Mouse (Mus musculus) adrenal gland, adult 2 months (tissue): ENCODE measurements around the gene Abraxas2. TPM values are rescaled to one million over a fixed set of nuclear protein-coding genes. Genes with fewer than 3 reads are reported as not detected.

Experiments used
- DNase-seq: peaks from one replicate; pipeline ENCODE4 v3.0.0; 2021
- polyA plus RNA-seq: library from polyadenylated mRNA; depleted of rRNA; stranded (reverse); fragments of >200 nt; gene quantifications from 2 replicates; pipeline ENCODE4 v1.2.3, GENCODE M21; 2012
- total RNA-seq, 2 experiments: library from RNA; stranded (reverse); gene quantifications; 2 replicates each; pipeline ENCODE4 v1.2.3; 2021

Abraxas2 gene
- total and polyA plus RNA-seq, 3 experiments = 8.3 to 44.1 (median 29.3) TPM

DNA sequence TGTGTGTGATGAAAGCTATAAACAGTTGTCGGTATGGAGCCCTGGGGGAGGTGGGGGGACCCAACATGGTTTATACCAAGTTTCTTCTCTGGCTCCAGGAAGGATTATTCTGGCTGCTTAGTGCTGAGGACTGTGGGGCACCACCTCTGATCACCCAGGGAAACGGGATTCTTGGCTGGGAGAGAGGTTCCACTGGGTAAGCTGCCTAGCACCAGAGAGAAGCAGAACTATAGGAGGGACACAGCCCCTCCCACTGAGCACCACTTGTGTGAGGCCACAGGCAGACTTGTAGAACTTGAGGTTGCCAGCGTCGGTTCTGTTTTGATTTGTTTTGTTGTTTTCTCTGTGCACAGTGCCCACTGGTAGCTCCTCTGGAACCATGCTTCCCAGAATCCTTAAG lies 5.1 kb upstream of the Abraxas2 start:
- DNase-seq = no peak

DNA sequence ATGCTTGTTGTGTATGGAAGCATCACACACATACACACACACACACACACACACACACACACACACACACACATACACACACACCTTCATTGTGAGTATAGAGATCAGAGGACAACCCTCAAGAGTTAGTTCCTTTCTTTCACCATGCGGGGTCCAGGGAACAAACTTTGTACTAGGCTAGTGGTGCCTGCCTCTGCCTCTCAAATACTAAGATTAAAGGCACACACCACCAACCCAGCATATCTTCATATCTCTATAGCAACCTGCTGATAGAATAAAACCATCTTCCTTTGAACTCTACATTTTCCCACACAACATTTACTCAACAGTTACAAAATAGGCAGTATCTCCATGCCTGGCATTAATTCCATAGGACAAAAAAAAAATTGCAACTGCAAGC lies 2.9 kb upstream of the Abraxas2 start:
- no peak for DNase-seq

DNA sequence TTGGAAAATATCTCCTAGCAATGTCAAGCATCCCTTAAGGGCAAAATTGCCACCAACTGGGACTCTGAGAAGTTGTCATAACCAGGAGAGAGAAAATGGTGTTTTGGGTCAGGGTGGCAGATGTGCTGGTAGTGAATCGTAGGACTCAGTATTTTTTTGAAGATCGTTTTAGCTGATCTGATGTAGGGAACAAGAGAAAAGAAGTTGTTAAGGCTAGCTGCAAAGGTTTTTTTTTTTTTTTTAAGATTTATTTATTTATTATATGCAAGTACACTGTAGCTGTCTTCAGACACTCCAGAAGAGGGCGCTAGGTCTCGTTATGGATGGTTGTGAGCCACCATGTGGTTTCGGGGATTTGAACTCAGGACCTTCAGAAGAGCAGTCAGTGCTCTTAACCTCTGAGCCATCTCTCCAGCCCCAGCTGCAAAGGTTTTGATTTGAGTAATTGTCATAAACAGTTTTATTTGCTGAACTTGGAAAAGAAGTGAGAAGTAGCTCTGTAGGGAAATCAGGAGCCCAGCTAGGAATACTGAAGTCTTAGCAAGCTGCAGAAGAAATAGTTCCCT lies 899 bp upstream of the Abraxas2 start:
- DNase-seq = no peak

DNA sequence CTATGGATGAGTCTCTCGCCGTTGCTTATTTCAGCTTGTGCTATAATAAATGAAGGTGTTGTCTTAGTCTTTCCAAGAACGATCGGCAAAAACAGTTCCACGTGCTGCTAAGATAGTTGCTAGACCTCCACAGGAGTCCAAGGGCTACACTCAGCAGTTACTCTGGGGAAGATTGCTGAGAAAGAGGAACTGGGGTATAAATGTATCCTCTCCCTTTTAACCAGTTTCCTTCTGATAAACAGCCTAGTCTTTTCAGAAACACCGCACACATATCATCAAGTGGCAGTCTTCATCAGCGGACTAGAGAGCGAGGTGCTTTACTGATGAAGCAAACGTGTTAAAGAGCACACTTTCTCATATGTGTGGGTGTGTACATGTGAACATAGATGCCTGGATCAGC lies 7.3 kb downstream of the Abraxas2 start:
- no peak for DNase-seq

DNA sequence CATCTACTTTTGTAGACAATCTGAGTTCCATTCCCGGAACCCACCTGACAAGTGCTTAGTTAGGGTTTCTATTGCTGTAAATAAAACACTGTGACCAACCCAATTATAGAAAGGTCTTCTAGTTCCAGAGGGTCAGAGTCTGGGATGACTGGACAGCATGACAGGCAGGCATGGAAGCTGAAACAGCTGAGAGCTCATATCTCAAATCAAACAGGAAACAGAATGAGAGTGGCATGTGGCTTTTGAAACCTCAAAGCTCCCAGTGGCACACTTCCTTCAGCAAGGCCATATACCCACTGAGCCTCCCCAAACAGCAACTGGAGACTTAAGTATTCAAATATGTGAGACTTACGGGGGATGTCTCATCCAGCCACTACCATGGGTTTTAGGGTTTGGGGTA lies 14.0 kb downstream of the Abraxas2 start:
- no peak for DNase-seq

DNA sequence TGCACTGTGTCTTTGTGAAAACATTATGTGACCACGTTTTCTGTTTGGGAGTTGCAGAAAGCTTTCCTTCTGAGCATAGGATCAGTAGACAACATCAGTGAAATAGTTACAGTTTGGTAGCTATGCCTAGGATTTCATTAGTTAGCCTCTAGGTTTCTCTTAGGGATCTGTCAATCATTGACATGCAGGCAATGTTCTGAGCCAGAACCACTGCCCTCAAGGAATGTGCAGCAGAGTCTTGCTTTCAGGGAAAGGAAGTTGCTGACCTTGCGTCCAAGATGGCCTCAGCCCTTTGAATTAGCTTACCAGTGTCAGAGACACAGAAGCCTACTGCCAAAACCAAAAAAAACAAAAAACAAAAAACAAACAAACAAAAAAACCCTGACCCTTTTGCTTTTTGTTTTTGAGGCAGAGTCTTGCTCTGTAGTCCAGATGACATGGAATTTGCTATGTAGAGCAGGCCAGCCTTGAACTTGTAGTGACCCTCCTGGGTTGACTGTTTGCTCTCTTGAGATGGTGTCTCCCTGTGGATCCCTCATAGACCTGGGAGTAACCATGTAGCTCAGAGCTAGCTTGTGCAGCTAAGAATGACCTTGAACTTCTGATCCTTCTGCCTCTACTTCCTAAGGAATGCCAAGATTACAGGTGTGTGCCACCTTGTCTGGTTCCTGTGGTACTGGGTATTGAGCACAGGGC lies 16.5 kb downstream of the Abraxas2 start:
- no peak for DNase-seq

DNA sequence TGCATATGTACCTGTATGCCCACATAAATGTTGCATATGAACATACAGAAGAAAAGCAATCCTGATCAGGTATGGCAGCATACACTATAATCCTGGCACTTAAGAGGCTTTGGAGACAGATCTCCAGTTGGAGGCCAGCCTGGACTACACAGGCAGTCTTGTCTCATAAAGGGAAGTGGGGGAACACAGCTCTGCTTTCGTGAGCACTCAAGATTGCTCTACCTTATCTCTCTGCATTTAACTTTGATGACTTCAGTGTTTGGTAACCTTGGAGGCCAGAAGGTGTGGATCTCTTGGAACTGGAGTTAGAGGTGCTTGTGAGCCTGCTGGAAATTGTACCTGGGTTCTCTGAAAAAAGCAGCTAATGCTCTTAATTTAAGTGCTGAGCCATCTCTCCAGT lies 21.3 kb downstream of the Abraxas2 start:
- DNase-seq = no peak

DNA sequence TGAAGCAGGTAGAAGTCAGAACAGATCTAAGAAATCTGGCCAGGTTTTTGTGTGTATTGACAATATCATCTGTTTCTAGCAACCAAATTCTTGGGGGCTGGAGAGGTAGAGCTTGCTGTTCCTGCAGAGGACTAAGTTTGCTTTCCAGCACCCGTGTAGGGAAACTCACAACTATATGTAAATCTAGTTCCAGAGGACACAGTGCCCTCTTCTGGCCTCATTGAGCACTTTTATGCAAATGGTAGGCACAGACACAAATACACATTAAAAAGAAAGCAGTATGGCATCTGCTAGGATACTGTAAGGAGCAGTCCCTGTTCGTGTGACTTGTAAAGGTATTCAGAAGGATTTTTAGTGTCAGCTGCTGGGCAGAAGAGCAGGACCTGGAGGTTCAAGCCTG lies 23.3 kb downstream of the Abraxas2 start:
- no peak for DNase-seq

DNA sequence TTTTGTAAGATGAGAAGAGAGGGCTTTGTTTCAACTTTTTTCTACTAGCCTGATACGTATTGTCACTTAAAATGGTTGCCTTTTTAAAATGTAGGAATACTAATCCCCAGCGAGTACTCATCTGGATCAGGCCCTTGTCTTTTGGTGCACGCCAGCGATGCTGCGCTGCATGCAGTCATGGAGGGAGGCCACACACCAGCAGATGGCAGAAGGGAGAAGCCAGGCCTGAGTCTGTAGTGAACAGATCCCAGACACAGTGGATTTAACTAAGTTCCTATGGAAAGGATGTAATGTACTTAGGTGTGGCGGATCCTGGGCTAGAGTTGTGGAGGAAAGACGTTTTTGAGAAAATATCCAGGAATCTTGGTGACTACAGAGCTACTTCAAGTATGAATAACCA lies 25.0 kb downstream of the Abraxas2 start:
- DNase-seq = no peak

DNA sequence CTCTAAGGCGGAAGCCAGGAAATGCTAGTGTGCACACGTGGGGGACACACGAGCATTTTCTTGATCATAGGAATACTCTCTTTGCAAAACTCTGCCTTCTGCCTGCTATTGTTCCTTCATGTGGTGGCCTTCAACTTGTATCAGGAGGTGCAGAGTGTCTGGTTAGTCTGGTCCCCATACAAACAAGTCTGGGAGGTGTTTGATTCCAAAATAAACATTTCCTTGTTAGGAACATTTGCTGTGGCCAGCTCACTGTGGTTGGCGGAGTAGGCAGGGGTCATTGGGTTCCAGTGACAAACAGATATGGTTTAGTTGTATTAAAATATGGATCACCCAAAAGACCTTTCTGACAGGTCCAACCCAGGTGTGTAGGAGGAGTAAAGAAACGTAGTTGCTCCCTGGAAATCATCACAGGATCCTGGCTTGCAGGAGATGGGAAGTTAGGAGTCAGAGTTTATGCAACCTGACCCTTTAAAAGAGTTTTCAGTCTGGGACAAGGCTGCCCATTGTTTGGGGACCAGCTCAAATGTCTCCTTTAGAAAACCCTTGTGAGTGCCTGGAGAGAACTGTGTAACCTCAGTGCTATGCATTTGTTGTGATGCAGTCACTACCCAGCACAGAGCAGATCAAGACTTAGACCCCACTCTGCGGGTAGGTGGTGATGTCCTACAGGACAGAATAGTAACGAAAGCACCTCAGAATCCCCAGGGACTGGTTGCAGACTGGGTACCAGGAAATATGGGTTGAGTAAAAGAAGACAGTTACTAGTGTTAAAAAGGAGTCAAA lies 28.2 kb downstream of the Abraxas2 start:
- DNase-seq = no peak

DNA sequence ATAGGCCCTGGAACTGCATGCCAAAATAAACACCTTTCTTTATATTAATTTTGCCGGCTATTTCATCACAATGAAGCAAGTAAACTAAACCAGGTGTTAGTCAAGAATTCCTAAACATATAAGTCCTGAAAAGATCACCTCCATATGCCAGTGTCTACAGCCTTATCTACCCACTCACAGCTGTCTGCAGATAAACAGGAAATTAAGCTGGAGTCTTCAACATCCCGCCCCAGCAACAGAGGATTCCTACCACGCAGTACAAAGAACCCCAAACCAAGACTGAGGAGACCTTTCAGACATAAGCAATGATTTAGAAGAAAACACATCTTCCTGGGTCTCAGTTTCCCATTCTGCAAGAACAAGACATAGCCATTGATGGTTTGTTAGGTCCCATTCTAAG lies 29.0 kb downstream of the Abraxas2 start:
- no peak for DNase-seq

DNA sequence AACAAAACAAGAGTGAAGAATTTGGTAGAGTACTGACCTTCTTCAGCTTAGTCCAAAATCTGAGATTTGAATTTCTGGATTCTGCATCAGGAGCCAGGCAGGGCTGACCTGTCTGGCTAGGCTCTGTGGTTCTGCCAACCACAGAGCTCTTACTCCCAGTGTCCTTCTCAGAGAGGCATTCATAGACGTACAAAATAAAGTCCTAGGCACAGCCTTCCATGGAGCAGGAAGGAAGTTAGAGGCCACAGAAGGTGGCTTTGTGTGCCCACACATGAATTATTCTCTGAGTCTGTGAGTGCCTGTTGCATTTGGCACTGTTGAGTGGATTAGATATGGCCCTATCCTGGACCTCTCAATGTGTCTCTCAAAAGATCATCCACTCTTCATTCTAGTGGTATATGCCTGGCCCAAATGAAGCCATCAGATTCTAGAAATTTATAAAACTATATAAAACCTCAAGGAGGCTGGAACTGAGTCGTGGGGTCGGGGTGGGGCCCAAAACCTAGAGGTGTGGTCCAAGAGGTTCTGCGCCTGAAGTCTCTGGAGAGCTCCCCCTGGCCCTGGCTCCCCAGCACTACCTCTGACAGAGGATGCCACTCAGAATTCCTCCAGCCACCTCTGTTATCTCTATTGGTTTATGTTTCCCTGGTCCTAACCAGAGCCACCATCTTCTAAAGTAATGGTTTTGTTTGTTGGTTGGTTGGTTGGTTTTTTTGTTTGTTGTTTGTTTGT lies 29.7 kb downstream of the Abraxas2 start:
- DNase-seq = no peak

DNA sequence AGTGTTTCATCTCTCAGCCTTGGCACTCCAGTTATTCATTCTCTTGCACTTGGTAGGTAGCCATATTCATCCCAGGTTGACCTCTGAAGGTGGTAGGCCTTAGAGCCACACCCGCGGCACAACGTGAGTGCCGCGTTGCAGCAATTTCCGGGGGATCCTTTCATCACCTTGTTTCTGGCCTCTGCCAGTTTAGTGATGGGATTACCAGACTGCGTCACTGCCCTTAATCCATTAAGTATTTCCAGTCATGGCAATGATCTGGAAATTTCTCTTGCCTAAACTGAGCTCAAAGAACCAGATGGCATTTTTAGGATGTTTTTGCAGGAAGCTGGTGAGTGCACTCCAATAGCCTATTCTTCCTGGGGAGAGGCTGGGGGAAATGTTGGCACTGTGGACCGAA lies 30.7 kb downstream of the Abraxas2 start:
- no peak for DNase-seq

DNA sequence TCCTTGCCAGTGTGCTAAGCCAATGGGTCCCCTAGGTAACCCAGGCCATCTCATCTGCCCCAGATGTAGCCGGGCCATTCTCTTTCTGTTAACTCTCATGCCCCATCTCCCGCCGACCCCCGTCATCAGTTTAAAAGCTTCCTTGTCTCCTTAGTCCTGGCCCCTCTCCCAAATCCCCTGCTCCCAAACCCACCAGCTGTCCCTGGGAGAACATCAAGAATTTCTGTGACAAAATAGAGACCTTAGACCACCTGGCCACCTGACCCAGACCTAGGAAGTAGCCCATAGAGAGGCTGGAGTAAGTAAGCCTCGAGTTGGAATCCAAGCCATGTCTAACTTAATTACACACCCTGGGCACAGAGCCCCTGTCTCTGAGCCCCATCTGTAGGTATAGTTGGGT lies 31.2 kb downstream of the Abraxas2 start:
- DNase-seq = no peak

DNA sequence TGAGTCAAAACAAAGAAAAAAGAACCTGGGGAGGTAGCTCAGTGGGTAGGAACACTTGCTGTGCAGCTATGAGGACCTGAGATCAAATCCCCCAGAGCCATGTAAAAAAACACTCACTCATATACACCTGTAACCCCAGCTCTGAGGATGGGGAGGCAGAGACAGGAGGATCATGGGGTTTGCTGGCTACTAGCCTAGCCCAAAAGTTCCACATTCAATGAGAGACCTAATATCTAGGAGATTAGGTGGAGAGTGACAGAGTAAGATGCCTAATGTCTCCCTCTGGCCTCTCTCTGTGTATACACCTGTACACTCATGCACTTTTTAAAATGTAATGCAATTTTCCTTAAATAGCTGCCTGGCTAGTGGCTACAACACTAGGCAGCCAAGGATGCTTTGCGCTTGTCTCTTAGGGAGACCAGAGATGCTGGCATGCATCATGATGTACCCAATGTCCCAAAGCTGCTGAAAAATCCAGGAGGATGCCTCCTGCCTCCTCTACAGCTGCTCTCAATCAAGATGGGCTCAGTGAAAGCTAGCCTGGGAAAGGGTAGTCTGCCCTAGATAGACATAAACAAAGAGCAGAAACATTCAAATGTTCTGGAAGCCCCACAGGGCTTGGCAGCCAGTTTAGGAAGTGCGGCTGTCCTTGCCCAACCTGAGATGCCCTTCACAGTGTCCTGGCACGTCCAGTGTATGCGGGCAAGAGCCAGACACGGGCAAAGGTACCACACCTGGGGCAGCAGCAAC lies 32.7 kb downstream of the Abraxas2 start:
- peak; percentile 14 for DNase-seq

DNA sequence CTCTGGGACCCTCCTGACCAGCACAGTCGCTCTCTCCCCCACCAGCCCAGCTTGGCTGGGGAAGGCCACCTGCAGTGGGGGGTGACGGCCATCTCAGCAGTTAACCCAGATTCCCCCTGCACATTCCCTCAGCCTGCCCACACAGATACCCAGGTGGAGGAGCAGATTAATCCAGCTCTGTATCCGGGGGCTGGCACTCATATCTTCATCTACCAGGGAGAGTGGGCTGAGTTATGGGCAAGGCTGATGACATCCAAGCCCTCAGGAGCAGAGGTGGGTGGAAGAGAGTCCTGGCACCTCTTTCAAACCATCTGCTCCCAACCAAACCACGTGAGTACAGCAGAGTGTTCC lies 33.3 kb downstream of the Abraxas2 start:
- DNase-seq = no peak

DNA sequence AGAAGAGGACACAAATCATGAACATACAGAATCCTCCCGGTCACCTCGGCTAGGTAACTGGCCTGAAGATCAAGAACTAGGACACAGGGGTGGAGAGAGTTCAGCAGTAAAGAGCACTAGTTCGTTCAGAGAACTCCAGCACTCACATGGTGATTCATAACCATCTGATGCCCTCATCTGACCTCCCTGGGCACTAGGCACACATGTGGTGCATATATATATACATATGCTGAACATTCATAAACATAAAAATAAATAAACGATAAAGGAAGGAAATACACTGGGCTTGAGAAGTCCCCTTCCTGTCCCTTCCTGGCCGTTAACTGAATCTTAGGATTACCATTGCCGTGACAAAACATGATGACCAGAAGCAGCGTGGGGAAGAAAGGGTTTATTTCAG lies 33.8 kb downstream of the Abraxas2 start:
- DNase-seq = no peak

DNA sequence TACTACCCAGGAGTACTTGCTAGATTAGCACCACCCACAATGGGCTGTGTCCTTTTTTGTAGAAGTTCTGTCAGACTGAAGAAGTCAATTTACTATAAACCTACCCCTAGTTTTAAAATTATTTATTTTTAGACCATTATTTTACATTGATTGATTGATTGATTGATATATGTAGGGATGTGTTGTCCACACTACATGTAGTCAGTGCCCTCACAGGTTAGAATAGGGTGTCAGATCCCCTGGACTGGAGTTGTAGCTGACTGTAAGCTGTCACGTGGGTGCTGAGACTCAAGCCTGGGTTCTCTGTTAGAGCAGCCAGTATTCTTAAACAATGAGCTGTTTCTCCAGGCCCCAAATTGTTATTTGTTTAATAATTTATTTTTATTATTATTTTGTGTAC lies 34.3 kb downstream of the Abraxas2 start:
- no peak for DNase-seq

DNA sequence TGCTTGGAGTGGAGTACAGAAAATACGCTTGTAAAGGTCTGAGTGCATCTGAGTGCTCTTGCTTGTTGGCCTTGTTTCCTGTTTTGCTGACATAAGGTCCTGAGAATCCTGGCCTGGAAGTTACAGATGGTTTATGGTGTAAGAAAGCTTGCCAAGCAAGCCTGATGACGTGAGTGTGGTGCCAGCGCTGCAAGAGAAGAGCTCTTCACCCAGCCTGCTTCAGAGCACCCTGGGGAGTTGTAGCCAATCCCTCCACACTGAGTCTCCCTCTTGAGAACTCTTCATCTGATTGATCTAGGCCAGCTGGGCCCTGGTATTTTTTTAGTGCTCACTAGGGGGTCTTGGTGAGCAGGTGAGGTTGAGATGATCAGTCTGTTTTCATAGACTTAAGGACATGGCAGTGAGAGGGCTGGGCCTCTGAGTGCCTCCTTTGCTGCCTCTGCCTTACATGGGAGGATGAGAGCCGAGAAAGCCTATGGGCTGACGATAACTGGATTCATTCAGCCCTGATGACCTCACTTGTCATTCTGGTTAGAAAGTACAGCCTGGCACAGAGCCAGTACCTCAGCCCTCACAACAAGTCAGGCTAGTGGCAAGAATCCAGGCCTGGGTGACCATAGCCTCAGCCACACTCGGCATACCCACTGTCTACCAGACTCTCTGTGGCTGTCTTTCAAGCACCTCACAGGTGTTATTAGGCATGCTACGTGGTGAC lies 36.0 kb downstream of the Abraxas2 start:
- DNase-seq = peak; percentile 77

DNA sequence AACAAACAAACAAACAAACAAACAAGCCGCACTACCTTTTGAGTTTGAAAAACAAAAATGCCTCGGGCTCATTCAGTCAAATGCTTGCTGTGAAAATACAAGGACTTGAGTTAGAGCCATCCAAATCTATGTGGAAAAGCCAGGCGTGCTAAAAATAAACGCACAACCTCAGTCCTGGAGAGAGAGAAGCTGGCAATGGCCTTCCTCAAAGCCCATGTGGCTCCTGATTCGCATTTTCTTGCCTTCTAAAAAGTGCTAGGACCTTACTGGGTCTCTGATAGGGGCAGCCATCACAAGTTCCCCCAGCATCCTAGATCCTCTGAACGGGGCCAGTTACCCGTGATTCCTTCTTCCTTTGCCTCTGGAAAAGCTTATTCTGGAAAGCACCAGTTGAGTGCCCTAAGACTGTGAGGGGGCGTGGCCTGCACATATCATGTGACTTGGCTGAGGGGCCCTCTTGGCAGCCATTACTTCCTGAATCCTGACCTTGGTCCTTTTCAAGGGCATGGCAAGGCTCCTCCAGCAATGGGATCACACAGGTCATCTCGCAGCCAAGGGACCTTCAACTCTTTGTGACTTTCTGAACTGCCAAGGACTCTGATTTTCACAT lies 37.3 kb downstream of the Abraxas2 start:
- peak; percentile 78 for DNase-seq

DNA sequence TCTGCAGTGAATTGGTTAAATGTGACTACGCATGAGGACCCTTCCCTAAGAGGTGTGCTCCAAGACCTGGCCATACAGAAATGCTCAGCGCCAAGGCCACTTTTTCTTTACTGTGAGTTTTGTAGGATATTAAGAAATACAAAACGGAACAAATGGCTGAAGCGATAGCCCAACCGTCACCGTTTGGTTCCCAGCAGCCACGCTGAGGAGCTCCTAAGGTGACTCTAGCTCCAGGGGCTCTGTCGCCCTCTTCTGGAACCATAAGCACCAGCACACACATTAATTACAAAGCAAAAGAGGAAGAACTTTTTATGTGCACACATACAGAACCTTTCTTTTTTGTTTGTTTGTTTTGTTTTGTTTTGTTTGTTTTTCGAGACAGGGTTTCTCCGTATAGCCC lies 38.2 kb downstream of the Abraxas2 start:
- DNase-seq = no peak
